Mouse (Mus musculus) thymus, adult 2 months (tissue): Measurements from ENCODE around the gene Pidd1.

Experiments used
- CTCF ChIP-seq: fragments of 200-500 bp; IDR thresholded peaks from 2 replicates; pipeline ENCODE4 v1.5.1; 2012; ENCODE audit warnings: mild to moderate bottlenecking, control low read depth, low read length, moderate library complexity, borderline replicate concordance; ENCODE audit not compliant: control insufficient read depth, poor library complexity, insufficient read depth; ENCODE audit errors: extremely low read depth
- POLR2A ChIP-seq: fragments of 200-500 bp; IDR thresholded peaks from 2 replicates; pipeline ENCODE4 v1.6.1; 2012; ENCODE audit warnings: mild to moderate bottlenecking, low read length, control low read depth, moderate library complexity; ENCODE audit not compliant: control insufficient read depth, poor library complexity, insufficient read depth; ENCODE audit errors: extremely low read depth

- TF ChIP-seq CTCF = no peak
- TF ChIP-seq POLR2A = no peak
Measured at GRCm38 (mm10) chr7:141487141-141487540, 43.3 kb upstream of the Pidd1 start.
